Mouse (Mus musculus) cortical plate, adult 2 months (tissue): ENCODE data around the gene Hoxb1.

ENCODE experiments used
- CTCF ChIP-seq: fragments of 200-500 bp; IDR thresholded peaks from 2 replicates; pipeline ENCODE4 v1.5.1; 2011; ENCODE audit warnings: mild to moderate bottlenecking, control low read depth, low read length; ENCODE audit not compliant: insufficient read depth; ENCODE audit errors: extremely low read depth
- POLR2A ChIP-seq: fragments of 200-500 bp; IDR thresholded peaks from 2 replicates; pipeline ENCODE4 v1.6.1; 2011; ENCODE audit warnings: mild to moderate bottlenecking, low read length, control low read depth; ENCODE audit not compliant: insufficient read depth; ENCODE audit errors: extremely low read depth

- no peak for TF ChIP-seq CTCF
- no peak for TF ChIP-seq POLR2A
These were observed 46.4 kb downstream of the Hoxb1 start for GRCm38 (mm10) chr11:96411934-96412333.
